Comparison of ENCODE assay signal across 8 mouse cellular contexts in the genomic region with DNA sequence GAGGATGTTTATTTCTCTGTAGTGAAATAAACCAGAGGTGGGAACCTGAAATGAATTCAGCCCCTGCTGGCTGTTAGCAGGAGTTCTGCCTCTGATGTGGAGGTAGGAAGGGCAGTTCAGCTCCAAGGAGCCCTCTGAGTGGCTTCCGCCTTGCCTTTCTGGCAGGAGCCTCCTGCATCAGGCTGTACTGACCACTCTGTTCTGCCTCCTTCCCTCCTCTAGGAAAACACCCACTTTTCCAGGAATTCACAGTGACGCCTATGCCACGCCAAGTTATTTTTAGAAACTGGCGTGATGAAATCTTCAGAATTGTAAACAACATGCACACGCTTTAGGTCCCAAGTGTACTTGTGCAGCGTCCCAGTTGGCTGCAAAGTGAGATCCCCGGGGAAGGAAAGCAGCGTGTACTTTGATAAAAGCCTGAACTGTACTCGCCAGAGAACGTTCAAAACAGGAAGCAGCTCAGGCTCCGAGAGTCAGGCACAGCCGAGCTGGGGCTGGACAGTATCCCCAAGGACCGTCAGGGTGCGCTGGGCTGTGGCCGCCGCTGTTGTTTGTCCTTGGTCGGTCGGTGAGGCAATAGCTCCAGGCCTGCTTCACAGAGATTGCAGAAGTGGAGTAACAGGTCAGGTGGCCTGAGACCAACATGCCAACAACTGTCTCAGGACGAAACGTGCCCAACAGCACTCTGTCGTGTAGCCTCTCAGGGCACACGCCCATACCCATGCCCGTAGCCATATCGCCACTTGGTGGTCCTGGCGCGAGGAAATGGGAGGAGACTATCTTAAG. TPM values are rescaled to one million over a fixed set of nuclear protein-coding genes. Genes with fewer than 3 reads are reported as not detected.
A peak's percentile ranks its signal among the peaks of the same experiment; 100 is the strongest.
DNase-seq lines count a peak whose midpoint lies in the region; ATAC-seq and TF ChIP-seq lines count a peak whose summit lies in the region.

No protein-coding gene starts in this region.

- 1% methylated on average over 26 of the region's 26 CpGs for WGBS in intestine, postnatal 0 days
- WGBS in neural tube, embryonic 12.5 days = 5% methylated on average over 26 of the region's 26 CpGs

- H3K4me1 ChIP-seq in intestine, postnatal 0 days (replicated peaks; ENCODE audit: control insufficient read depth, insufficient read depth, low read length) = 0 out of 2 replicates have a peak, but pooled peaks cover 4% of the 10 kb centered on the region
- H3K4me1 ChIP-seq in neural tube, embryonic 12.5 days = 0 out of 2 replicates have a peak, but pooled peaks cover 5% of the 10 kb centered on the region

- H3K27ac ChIP-seq in intestine, postnatal 0 days (ENCODE audit: low read depth, low read length) = peak overlapping the region; percentile 85
- no peak overlapping the region for H3K27ac ChIP-seq in neural tube, embryonic 12.5 days

- H3K9me3 ChIP-seq in intestine, postnatal 0 days (ENCODE audit: control insufficient read depth) = no peaks in the 10 kb centered on the region
- no peaks in the 10 kb centered on the region for H3K9me3 ChIP-seq in neural tube, embryonic 12.5 days

- peak; percentile 91 for ATAC-seq in intestine, postnatal 0 days
- no peak for ATAC-seq in neural tube, embryonic 12.5 days (ENCODE audit: low FRiP score, low read depth)

- DNase-seq in thymus, postnatal 0 days (ENCODE audit: low spot score) = peak; percentile 19
- DNase-seq in thymus, postnatal 10 days (ENCODE audit: low spot score in 2 of 2) = no peak
- peak; percentile 52 for DNase-seq in embryo, embryonic 10.5 days (ENCODE audit: low spot score)
- peak; percentile 99 for DNase-seq in heart, adult 11 months
- peak; percentile 91 to 96 for DNase-seq in lung, adult 18-20 months
- DNase-seq in urinary bladder, adult 2 months (ENCODE audit: low spot score) = peak; percentile 62

- peak; percentile 47 for TF ChIP-seq CTCF in intestine, postnatal 0 days (IDR thresholded peaks at IDR 0.05; ENCODE audit: low read depth)

- H3K36me3 ChIP-seq in intestine, postnatal 0 days (ENCODE audit: control insufficient read depth, insufficient read depth) = no peaks in the 10 kb centered on the region
- H3K36me3 ChIP-seq in neural tube, embryonic 12.5 days = no peaks in the 10 kb centered on the region

- H3K4me2 ChIP-seq in intestine, postnatal 0 days (replicated peaks; ENCODE audit: low read depth) = peak overlapping the region; percentile 74
- H3K4me2 ChIP-seq in neural tube, embryonic 12.5 days (replicated peaks) = peak overlapping the region; percentile 63

- H3K4me3 ChIP-seq in intestine, postnatal 0 days (ENCODE audit: low read depth, low read length) = peak overlapping the region; percentile 29
- H3K4me3 ChIP-seq in neural tube, embryonic 12.5 days = peak overlapping the region; percentile 24

- H3K9ac ChIP-seq in intestine, postnatal 0 days (ENCODE audit: low read depth, low read length) = peak overlapping the region; percentile 38
- peak overlapping the region; percentile 26; the same call in 1 of the 2 replicates for H3K9ac ChIP-seq in neural tube, embryonic 12.5 days

- H3K27me3 ChIP-seq in intestine, postnatal 0 days (replicated peaks; ENCODE audit: control insufficient read depth, insufficient read depth, low read length) = no peaks in the 10 kb centered on the region
- 0 out of 2 replicates have a peak, but pooled peaks cover 6% of the 10 kb centered on the region for H3K27me3 ChIP-seq in neural tube, embryonic 12.5 days (replicated peaks)

RNA-seq across cellular contexts. Expression of a gene that starts 10.0 kb away (rescaled TPM):
- 41.4 and 42.5 TPM in 2 replicates for polyA plus RNA-seq in thymus, postnatal 0 days (2015; fragmentation: Nextera tagmentation; extraction: Ambion mirVana)
- polyA plus RNA-seq in intestine, postnatal 0 days (2015; fragmentation: Nextera tagmentation; extraction: Ambion mirVana) = 71.8 and 73.0 TPM in 2 replicates
- 84.2 and 85.6 TPM in 2 replicates for polyA plus RNA-seq in neural tube, embryonic 12.5 days (2016; fragmentation: Nextera tagmentation; extraction: Ambion mirVana)
- 55.6 and 61.9 TPM in 2 replicates for polyA plus RNA-seq in urinary bladder, adult 2 months (2012; rRNA removed)

RNA-seq across cellular contexts. Expression of a gene that starts 21.2 kb away (rescaled TPM):
- polyA plus RNA-seq in thymus, postnatal 0 days (2015; fragmentation: Nextera tagmentation; extraction: Ambion mirVana) = not detected in 2 replicates
- 0.14 and 0.16 TPM in 2 replicates for polyA plus RNA-seq in intestine, postnatal 0 days (2015; fragmentation: Nextera tagmentation; extraction: Ambion mirVana)
- 4.1 and 5.5 TPM in 2 replicates for polyA plus RNA-seq in neural tube, embryonic 12.5 days (2016; fragmentation: Nextera tagmentation; extraction: Ambion mirVana)
- polyA plus RNA-seq in urinary bladder, adult 2 months (2012; rRNA removed) = 0.94 and 1.0 TPM in 2 replicates

Comparison
In these comparisons a context has a peak if more than half of its experiments do, and no peak if none do; other contexts are left out.
1. DNase-seq: peak in thymus, postnatal 0 days (single experiment), embryo, embryonic 10.5 days (single experiment), heart, adult 11 months (single experiment), lung, adult 18-20 months (2 of 2) and urinary bladder, adult 2 months (single experiment); none in thymus, postnatal 10 days (0 of 2).